Mouse (Mus musculus): Measurements from ENCODE around the gene Copa. TPM values are rescaled to one million over a fixed set of nuclear protein-coding genes. Genes with fewer than 3 reads are reported as not detected.

The Copa gene
- polyA plus RNA-seq, 1 experiment from 2014 or later, result 187 TPM

DNA sequence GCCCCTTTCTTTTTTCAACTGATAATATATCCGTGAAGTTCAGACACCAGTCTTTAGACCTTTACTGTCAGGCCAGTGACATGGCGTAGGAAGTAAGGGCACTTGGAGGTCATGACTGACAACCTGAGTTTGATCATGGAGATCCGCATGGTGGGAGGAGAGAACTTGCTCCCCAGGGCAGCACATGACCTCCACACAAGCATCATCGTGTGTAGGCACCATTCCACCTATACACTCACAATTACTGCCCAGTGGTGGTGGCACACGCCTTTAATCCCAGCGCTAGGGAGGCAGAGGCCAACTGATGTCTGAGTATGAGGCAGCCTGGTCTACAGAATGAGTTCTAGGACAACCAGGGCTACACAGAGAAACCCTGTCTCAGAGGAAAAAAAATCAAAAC, 42.2 kb downstream of the Copa start:
- DNase-seq (ENCODE audit: low spot score) (no peak), ATAC-seq (replicated peaks; ENCODE audit: low FRiP score) (no peak)
- no peak overlapping the region for H3K4me2 ChIP-seq (ENCODE audit: low read depth, low read length, severe bottlenecking)
- peaks cover 4% of the 10 kb centered on the region; the same call in 1 of the 2 replicates for H3K4me1 ChIP-seq (replicated peaks; ENCODE audit: control insufficient read depth, insufficient read depth, low read length)
- peaks cover 11% of the 10 kb centered on the region for H3K36me3 ChIP-seq (ENCODE audit: control insufficient read depth, insufficient read depth, low read length)
- no peak overlapping the region for H3K9ac ChIP-seq (ENCODE audit: low read length)
- H3K27ac ChIP-seq (ENCODE audit: low read depth, low read length), result no peak overlapping the region
- H3K27me3 ChIP-seq (ENCODE audit: control insufficient read depth, insufficient read depth, low read length), result no peaks in the 10 kb centered on the region
- no peak overlapping the region for H3K4me3 ChIP-seq (ENCODE audit: low read depth, low read length)
- H3K9me3 ChIP-seq (ENCODE audit: control insufficient read depth, low read length), result no peaks in the 10 kb centered on the region
- WGBS, result 84% methylated on average over 6 of the region's 6 CpGs

DNA sequence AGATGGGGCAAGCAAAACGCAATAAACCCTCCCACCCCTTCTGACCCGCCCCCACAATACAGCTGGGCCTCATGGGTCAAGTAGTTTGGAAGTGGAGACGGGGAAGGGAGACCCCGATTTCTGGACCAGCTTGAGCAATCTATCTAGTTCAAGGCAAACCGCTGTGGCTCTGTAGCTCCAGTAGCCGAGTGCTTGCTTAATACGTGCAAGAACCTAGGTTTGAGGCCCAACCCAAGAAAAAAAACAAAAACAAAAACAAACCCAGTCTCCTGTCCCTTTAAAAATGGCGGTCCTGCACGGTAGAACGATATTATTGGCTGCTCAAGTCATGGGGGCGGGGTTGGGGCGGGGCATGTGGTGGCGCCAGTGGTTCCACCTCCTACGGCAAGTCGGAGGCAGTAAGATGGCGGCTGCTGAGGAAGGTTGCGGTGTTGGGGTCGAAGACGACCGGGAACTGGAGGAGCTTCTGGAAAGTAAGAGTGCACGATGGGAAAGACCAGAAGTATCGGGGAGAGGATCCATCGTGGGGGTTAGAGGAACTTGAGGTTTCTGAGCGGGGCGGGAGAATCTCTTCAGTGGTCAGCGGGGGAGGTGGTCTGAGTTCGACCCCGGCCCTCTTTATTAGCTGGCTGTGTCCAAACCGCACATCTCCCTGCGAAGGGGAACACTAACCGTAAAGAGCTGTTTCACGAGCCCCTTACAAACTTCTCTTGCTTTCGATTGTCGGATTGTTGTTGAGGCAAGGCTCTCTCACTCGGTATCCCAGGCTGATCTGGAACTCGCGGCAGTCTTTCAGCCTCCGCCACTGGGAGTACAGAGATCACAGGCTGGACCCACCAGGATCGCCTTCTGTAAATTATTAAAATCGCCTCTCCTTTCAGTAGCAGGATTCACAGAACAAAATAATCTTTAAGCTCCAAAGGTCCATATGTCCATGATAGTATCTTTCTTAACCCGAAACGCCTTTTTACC, 44.3 kb downstream of the Copa start, which contains the start of gene Pex19:
Gene Pex19, plus strand, starts transcription at position 380 of the 972 bp plus-strand sequence.
- Histone ChIP-seq H3K4me3 (ENCODE audit: low read depth, low read length) (peak within 1 kb of the TSS; percentile 67), H3K36me3 (ENCODE audit: control insufficient read depth, insufficient read depth, low read length) (peaks cover 9% of the 10 kb centered on the region; the same call in 1 of the 2 replicates), H3K27ac (ENCODE audit: low read depth, low read length) (no peak within 1 kb of the TSS), H3K4me2 (ENCODE audit: low read depth, low read length, severe bottlenecking) (peak within 1 kb of the TSS; percentile 70), H3K4me1 (replicated peaks; ENCODE audit: control insufficient read depth, insufficient read depth, low read length) (peaks cover 4% of the 10 kb centered on the region; the same call in 1 of the 2 replicates), H3K9ac (ENCODE audit: low read length) (peak within 1 kb of the TSS; percentile 71), H3K9me3 (ENCODE audit: control insufficient read depth, low read length) (no peaks in the 10 kb centered on the region), H3K27me3 (ENCODE audit: control insufficient read depth, insufficient read depth, low read length) (no peaks in the 10 kb centered on the region)
- DNase-seq (ENCODE audit: low spot score) (peak; percentile 96), ATAC-seq (replicated peaks; ENCODE audit: low FRiP score) (peak; percentile 96)
- 2% methylated on average over 42 of the region's 42 CpGs for WGBS

DNA sequence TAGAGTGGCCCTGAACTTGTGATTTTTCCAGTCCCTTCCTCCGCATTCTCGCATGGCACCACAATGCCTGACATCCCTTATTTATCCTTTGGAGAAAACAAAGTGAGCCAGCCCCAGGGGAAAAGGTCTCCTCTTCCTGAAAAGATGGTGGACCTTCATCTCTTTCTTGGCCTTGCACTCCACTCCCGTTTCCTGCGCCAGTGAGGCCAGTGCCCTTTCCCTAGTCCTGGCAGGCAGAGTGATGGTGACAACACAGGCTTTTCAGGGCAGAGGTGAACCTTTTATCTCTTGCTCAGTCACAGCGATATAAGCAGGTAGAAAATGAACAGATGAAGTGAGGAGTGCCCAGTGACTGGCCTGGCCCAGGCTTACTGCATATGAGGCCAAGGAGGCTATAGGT, 45.2 kb downstream of the Copa start:
- peak overlapping the region; percentile 67 for H3K4me3 ChIP-seq (ENCODE audit: low read depth, low read length)
- peak overlapping the region; percentile 70 for H3K4me2 ChIP-seq (ENCODE audit: low read depth, low read length, severe bottlenecking)
- H3K9me3 ChIP-seq (ENCODE audit: control insufficient read depth, low read length), result no peaks in the 10 kb centered on the region
- H3K27ac ChIP-seq (ENCODE audit: low read depth, low read length), result no peak overlapping the region
- H3K36me3 ChIP-seq (ENCODE audit: control insufficient read depth, insufficient read depth, low read length), result peaks cover 15% of the 10 kb centered on the region; the same call in 1 of the 2 replicates
- H3K27me3 ChIP-seq (ENCODE audit: control insufficient read depth, insufficient read depth, low read length), result no peaks in the 10 kb centered on the region
- WGBS, result 57% methylated on average over 5 of the region's 5 CpGs
- DNase-seq (ENCODE audit: low spot score) (no peak), ATAC-seq (replicated peaks; ENCODE audit: low FRiP score) (no peak)
- peaks cover 4% of the 10 kb centered on the region; the same call in 1 of the 2 replicates for H3K4me1 ChIP-seq (replicated peaks; ENCODE audit: control insufficient read depth, insufficient read depth, low read length)
- peak overlapping the region; percentile 71; the same call in 1 of the 2 replicates for H3K9ac ChIP-seq (ENCODE audit: low read length)

DNA sequence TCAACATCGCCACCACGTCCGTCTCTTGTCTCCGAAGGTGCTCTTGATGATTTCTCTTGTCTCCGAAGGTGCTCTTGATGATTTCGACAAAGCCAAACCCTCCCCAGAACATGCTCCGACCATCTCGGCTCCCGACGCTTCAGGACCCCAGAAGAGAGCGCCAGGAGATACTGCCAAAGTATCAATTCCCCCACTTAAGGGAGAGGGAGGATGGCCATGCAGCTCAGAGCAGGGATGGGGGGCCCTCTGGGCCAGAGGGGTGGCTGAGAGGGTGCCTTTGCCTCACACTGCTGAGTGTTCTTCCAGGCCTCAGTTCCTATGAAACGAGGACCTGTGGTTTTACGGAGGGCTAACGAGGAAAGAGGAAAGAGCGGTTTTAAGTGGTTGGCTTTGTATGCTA, 46.2 kb downstream of the Copa start:
- H3K9me3 ChIP-seq (ENCODE audit: control insufficient read depth, low read length), result no peaks in the 10 kb centered on the region
- H3K36me3 ChIP-seq (ENCODE audit: control insufficient read depth, insufficient read depth, low read length), result peaks cover 21% of the 10 kb centered on the region; the same call in 1 of the 2 replicates
- DNase-seq (ENCODE audit: low spot score) (no peak), ATAC-seq (replicated peaks; ENCODE audit: low FRiP score) (no peak)
- no peak overlapping the region for H3K4me2 ChIP-seq (ENCODE audit: low read depth, low read length, severe bottlenecking)
- H3K4me3 ChIP-seq (ENCODE audit: low read depth, low read length), result no peak overlapping the region
- H3K9ac ChIP-seq (ENCODE audit: low read length), result no peak overlapping the region
- no peaks in the 10 kb centered on the region for H3K27me3 ChIP-seq (ENCODE audit: control insufficient read depth, insufficient read depth, low read length)
- no peak overlapping the region for H3K27ac ChIP-seq (ENCODE audit: low read depth, low read length)
- peaks cover 4% of the 10 kb centered on the region; the same call in 1 of the 2 replicates for H3K4me1 ChIP-seq (replicated peaks; ENCODE audit: control insufficient read depth, insufficient read depth, low read length)
- WGBS, result 92% methylated on average over 15 of the region's 15 CpGs

DNA sequence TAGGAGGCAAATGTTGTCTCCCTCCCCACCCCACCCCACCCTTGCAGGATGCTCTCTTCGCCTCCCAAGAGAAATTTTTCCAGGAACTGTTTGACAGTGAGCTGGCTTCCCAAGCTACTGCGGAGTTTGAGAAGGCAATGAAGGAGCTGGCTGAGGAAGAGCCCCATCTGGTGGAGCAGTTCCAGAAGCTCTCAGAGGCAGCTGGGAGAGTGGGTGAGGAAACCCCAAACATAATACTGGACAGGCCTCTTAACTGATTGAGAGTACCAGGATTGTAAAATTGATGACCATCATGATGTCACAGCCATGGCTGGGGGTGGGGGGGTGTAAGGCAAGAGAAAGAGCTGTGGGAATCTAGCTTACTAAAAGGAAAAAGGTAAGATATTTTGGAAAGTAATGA, 46.8 kb downstream of the Copa start:
- DNase-seq (ENCODE audit: low spot score) (no peak), ATAC-seq (replicated peaks; ENCODE audit: low FRiP score) (no peak)

DNA sequence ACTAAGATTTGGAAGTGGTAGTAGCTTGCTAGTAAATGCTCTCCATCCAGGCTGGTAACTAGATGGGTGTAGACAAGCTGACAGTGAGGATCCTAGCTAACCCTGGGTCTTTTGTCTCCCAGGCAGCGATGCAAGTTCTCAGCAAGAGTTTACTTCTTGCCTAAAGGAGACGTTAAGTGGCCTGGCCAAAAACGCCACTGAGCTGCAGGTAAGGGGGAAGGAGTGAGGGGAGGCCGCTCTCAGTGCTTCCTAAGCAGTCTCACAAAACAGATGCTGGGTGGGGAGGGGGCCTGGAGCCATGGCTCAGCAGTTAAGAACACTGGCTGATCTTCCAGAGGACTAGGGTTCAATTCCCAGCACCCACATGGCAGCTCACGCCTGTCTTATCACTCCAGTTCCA, 47.5 kb downstream of the Copa start:
- Histone ChIP-seq H3K27ac (ENCODE audit: low read depth, low read length) (no peak overlapping the region), H3K4me3 (ENCODE audit: low read depth, low read length) (no peak overlapping the region), H3K4me1 (replicated peaks; ENCODE audit: control insufficient read depth, insufficient read depth, low read length) (peaks cover 4% of the 10 kb centered on the region; the same call in 1 of the 2 replicates), H3K9me3 (ENCODE audit: control insufficient read depth, low read length) (no peaks in the 10 kb centered on the region), H3K4me2 (ENCODE audit: low read depth, low read length, severe bottlenecking) (no peak overlapping the region), H3K9ac (ENCODE audit: low read length) (no peak overlapping the region), H3K36me3 (ENCODE audit: control insufficient read depth, insufficient read depth, low read length) (peaks cover 21% of the 10 kb centered on the region; the same call in 1 of the 2 replicates), H3K27me3 (ENCODE audit: control insufficient read depth, insufficient read depth, low read length) (no peaks in the 10 kb centered on the region)
- WGBS, result 97% methylated on average over 5 of the region's 5 CpGs
- no peak for ATAC-seq (replicated peaks; ENCODE audit: low FRiP score)
- DNase-seq (ENCODE audit: low spot score), result no peak

More for the DNA sequence above, 46.8 kb downstream of the Copa start:
- Histone ChIP-seq H3K9ac (ENCODE audit: low read length) (no peak overlapping the region), H3K9me3 (ENCODE audit: control insufficient read depth, low read length) (no peaks in the 10 kb centered on the region), H3K27me3 (ENCODE audit: control insufficient read depth, insufficient read depth, low read length) (no peaks in the 10 kb centered on the region), H3K4me2 (ENCODE audit: low read depth, low read length, severe bottlenecking) (no peak overlapping the region), H3K4me1 (replicated peaks; ENCODE audit: control insufficient read depth, insufficient read depth, low read length) (peaks cover 4% of the 10 kb centered on the region; the same call in 1 of the 2 replicates), H3K36me3 (ENCODE audit: control insufficient read depth, insufficient read depth, low read length) (peaks cover 21% of the 10 kb centered on the region; the same call in 1 of the 2 replicates), H3K4me3 (ENCODE audit: low read depth, low read length) (no peak overlapping the region), H3K27ac (ENCODE audit: low read depth, low read length) (no peak overlapping the region)
- 78% methylated on average over 2 of the region's 2 CpGs for WGBS

DNA sequence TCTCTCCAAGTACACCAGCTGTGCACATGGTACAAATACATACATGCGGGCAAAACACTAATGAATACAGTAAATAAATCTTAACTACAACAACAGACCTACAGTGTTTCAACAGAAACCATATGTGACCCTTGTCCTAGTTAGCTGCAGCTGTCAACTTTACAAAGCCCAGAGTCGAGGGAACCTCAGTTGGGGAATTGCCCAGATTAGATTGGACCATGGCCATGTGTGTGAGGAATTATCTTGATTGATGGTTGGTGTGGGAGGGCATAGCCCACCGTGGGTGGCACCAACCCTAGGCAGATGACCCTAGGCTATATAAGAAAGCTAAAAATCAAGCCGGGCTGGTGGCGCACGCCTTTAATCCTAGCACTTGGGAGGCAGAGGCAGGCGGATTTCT, 50.0 kb downstream of the Copa start:
- H3K9me3 ChIP-seq (ENCODE audit: control insufficient read depth, low read length), result no peaks in the 10 kb centered on the region
- H3K4me2 ChIP-seq (ENCODE audit: low read depth, low read length, severe bottlenecking), result no peak overlapping the region
- peaks cover 21% of the 10 kb centered on the region; the same call in 1 of the 2 replicates for H3K36me3 ChIP-seq (ENCODE audit: control insufficient read depth, insufficient read depth, low read length)
- no peak overlapping the region for H3K9ac ChIP-seq (ENCODE audit: low read length)
- H3K27me3 ChIP-seq (ENCODE audit: control insufficient read depth, insufficient read depth, low read length), result no peaks in the 10 kb centered on the region
- no peak overlapping the region for H3K4me3 ChIP-seq (ENCODE audit: low read depth, low read length)
- no peak overlapping the region for H3K27ac ChIP-seq (ENCODE audit: low read depth, low read length)
- DNase-seq (ENCODE audit: low spot score) (no peak), ATAC-seq (replicated peaks; ENCODE audit: low FRiP score) (no peak)
- 91% methylated on average over 7 of the region's 7 CpGs for WGBS
- 0 out of 2 replicates have a peak, but pooled peaks cover 4% of the 10 kb centered on the region for H3K4me1 ChIP-seq (replicated peaks; ENCODE audit: control insufficient read depth, insufficient read depth, low read length)

DNA sequence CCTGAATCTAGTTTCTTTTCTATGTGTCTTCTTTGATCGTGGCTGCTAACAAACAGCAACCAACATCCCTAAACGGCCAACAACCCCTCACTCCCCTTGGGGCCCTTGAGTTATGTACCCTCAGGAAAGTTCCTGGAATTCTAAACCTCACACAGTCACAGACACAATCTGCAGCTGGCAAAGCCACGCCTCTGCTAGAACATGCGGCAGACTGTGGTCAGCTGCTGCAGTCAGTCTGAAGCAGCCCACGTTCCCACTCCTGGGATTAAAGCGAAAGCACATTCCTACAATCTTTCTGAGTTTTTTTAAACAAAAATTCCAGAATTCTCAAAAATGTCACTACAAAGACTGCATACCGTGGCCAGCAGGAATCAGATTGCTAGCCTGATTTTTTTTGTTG, 51.2 kb downstream of the Copa start:
- Histone ChIP-seq H3K4me1 (replicated peaks; ENCODE audit: control insufficient read depth, insufficient read depth, low read length) (no peaks in the 10 kb centered on the region), H3K27me3 (ENCODE audit: control insufficient read depth, insufficient read depth, low read length) (no peaks in the 10 kb centered on the region), H3K36me3 (ENCODE audit: control insufficient read depth, insufficient read depth, low read length) (peaks cover 21% of the 10 kb centered on the region; the same call in 1 of the 2 replicates), H3K9me3 (ENCODE audit: control insufficient read depth, low read length) (no peaks in the 10 kb centered on the region), H3K4me3 (ENCODE audit: low read depth, low read length) (no peak overlapping the region), H3K4me2 (ENCODE audit: low read depth, low read length, severe bottlenecking) (no peak overlapping the region), H3K9ac (ENCODE audit: low read length) (no peak overlapping the region), H3K27ac (ENCODE audit: low read depth, low read length) (no peak overlapping the region)
- WGBS, result 89% methylated on average over 7 of the region's 7 CpGs
- ATAC-seq (replicated peaks; ENCODE audit: low FRiP score) (no peak), DNase-seq (ENCODE audit: low spot score) (no peak)

Data from forebrain, embryonic 11.5 days (tissue).